Mouse (Mus musculus) cerebellum, adult 11-12 months (tissue): ENCODE data around the gene Stx5a.
"Not testable (repeated sequence)": the region's sequence is repeated elsewhere in the genome, so short reads cannot be mapped to it uniquely, and the experiment has no call there.

Experiments used
- DNase-seq: peaks from one replicate; pipeline ENCODE4 v3.0.0; 2022

The Stx5a gene

GRCm38 (mm10) chr19:8716767-8717475 is 24.3 kb upstream of the Stx5a start:
- DNase-seq = no peak

DNA sequence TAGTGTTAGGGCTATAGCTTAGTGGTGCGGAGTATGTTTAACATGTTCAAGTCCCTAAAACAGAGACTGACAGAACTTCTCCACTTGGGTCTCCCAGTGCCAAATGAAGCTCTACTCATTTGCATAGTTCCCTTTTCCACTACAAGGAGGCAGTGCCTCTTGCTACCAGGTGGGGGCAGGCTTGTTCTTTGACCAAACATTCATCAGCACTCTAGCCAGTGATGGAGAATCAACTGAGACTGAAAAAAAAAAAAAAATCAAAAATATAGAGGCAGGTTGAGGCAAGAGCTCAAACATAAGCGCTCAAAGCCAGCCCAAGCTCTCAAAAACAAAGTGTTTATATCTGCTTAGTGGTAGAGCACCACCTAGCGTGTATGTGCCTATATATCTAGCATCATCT is 22.9 kb upstream of the Stx5a start:
- DNase-seq = no peak

DNA sequence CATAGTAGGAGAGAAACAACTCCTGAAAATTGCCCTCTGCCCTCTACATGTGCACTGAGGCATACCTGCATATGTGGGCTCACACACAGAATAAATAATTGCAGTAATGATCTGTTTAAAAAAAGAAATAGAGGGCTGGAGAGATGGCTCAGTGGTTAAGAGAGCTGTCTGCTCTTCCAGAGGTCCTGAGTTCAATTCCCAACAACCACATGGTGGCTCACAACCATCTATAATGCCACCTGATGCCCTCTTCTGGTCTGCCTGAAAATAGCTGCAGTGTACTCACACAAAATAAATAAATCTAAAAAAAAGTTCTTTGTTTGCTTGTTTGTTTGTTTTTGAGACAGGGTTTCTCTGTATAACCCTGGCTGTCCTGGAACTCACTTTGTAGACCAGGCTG is 22.2 kb upstream of the Stx5a start:
- DNase-seq = not testable (repeated sequence)

DNA sequence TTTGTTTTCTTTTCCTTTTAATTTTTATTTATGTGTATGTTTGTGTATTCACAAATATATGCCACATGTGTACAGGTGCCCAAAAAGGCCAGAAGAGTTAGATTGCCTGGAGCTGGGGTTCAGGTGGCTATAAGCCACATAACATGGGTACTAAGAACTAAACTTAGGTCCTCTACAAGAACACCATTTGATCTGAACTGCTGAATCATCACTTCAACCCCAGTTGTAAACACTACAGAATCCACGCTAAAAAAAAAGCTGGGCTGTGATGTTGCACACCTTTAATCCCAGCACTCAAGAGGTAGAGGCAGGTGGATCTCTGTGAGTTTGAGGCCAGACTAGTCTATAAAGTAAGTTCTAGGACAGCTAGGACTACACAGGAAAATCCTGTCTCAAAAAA is 19.8 kb upstream of the Stx5a start:
- DNase-seq = no peak

- peak; percentile 51 for DNase-seq
Observed at GRCm38 (mm10) chr19:8722021-8722420, 19.2 kb upstream of the Stx5a start.

GRCm38 (mm10) chr19:8722559-8722906 is 18.7 kb upstream of the Stx5a start:
- DNase-seq = no peak

GRCm38 (mm10) chr19:8722907-8723573 is 18.2 kb upstream of the Stx5a start, which contains the start of gene Slc3a2:
TSS of gene Slc3a2 (minus strand) at chr19:8723369.
- peak; percentile 99 for DNase-seq

GRCm38 (mm10) chr19:8723574-8724346 is 17.5 kb upstream of the Stx5a start:
- peak; percentile 52 for DNase-seq

DNA sequence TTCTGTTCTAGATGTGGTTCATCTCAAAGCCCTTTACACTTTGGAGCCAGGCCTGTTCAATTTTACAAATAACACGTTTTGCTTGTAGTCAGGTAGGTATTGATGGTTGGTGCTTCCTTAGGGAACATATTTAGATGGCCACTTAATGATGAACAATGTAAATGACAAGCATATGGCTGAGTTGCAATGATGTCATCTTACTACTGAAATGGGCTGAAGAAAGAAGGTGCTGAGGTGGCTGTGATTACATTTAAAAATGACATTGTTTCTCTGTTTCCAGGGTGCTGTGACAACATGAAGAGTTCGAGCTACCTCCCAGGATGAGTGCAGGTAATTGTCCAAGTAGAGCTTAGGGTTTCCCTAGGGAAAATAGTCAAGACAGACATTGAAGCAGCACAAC is 16.8 kb upstream of the Stx5a start:
- no peak for DNase-seq

DNA sequence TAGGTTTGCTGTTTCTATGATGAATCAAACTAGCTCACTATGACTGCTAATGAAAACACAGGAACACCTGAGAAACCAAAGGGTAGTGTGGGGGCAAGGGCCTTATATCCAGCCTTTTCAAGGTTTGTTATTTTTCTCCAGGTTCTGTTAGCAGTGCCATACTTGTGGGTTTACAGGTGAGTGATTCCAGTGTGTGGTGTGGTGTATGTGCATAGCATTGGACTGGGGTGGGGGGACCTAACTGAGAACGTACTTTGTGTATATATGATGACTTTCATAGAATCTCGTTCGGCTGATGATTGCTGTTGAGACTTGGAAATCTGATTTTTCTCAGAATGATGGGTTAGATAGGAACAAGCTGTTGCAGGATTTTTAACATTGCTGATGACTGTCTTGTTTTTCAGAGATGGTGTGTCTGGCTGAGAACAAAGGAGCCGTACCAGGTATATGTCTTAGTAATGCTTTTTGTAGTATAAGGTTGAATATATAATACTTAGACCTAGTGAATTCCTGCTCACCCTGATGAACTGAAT is 16.1 kb upstream of the Stx5a start:
- no peak for DNase-seq

- no peak for DNase-seq
Observed at GRCm38 (mm10) chr19:8726609-8727390, 14.4 kb upstream of the Stx5a start.

GRCm38 (mm10) chr19:8727495-8728114 is 13.6 kb upstream of the Stx5a start:
- DNase-seq = no peak

DNA sequence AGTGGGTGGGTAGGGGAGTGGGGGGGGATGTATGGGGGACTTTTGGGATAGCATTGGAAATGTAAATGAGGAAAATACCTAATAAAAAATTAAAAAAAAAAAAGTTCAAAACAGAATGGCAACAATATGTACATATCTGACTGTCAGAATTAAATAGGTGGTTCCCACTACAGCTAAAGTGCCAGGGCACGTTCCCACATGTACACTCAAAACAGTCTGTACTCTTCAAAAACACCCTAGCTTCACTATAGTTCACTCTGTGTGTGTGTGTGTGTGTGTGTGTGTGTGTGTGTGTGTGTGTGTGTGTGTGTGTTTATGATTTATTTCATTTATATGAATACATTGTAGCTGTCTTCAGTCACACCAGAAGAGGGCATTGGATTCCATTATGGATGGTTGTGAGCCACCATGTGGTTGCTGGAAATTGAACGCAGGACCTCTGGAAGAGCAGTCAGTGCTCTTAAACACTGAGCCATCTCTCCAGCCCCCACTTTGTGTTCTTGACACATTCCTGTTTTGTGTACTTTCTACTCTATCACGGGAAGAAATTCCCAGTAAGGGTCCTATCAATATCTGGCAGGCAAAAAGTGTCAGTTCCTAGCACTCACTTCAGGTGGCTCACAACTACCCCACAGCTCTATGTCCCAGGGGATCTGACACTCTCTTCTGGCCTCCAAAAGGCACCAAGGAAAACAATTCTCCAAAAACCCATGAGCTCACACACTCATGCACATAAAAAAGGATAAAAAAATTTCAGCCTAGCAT is 12.7 kb upstream of the Stx5a start:
- DNase-seq = not testable (repeated sequence)

GRCm38 (mm10) chr19:8734334-8734733 is 6.9 kb upstream of the Stx5a start:
- DNase-seq = no peak

DNA sequence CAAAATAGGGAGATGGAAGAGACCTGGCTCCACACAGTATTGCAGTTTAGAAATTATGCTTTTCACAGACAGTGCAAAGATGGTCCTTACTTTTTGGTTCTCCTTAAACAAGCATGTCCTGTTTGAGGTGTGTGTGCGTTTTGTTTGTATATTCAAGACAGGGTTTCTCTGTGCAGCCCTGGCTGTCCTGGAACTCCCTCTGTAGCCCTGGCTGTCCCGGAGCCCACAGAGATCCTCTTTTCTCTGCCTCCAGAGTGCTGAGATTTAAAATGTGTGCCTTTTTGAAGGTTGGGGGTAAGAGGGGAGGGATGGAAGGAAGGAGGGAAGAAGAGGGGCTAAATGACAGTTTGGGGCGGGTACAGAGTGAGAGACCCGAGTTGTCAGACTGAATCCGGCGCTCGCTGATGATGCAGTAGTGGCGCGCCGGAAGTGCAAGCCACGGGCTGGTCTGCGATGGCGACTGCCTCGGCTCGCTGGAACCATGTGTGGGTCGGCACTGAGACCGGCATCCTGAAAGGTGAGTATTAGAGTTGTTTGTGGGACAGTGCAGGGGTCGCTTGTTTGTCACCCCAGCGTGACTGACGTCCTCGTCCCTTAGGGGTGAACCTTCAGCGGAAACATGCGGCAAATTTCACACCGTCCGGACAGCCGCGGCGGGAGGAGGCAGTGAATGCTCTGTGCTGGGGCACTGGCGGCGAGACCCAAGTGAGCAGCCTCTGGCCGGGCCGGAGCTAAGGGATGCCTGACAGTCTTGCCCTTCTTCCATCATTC is 5.6 kb upstream of the Stx5a start, which contains the start of gene Wdr74:
Gene Wdr74, plus strand, starts transcription at position 439 of the 771 bp plus-strand sequence.
- DNase-seq = peak; percentile 88

GRCm38 (mm10) chr19:8736160-8736467 is 5.1 kb upstream of the Stx5a start:
- no peak for DNase-seq

DNA sequence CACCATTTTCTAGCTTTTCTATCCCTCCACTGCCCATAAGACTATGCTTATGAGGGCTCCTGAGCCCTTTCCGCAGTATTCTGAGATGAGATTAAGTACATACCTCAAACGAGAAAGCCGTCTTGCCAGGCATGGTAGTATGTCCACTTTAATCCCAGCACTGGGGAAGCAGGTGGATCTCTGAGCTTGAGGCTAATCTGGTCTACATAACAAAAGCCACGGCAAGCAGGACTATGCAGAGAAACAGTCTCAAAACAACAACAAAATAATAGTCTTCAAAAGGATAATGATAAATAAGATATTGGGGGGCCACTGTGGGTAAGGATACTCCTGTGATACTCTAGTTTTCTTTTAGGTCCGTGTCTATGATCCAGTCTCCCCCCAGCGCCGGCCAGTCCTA is 2.3 kb upstream of the Stx5a start:
- no peak for DNase-seq

- no peak for DNase-seq
Observed at GRCm38 (mm10) chr19:8739646-8740045, 1.6 kb upstream of the Stx5a start.

DNA sequence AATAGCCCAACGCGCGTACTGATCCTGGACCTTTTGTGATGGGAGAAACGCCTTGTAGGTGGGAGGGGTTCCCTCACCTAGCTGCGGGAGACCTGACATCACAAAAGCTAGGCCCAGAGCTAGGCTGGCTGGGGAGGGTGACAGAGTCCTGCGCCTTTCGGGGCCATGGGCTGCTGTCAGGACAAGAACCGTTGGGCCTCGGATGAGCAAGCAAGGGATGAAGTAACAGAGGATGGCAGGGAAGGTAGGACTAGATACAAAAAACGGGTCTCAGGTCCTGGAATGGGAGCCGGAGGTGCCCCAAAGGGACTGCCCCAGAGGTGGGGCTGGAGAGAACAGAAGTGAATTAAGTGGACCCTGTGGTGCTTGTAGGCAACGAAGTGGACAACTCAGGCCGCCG is 610 bp upstream of the Stx5a start, which contains the start of gene 1700092M07Rik:
Gene 1700092M07Rik, plus strand, starts transcription at position 116 of the 400 bp plus-strand sequence.
- peak; percentile 68 for DNase-seq

GRCm38 (mm10) chr19:8742176-8742575 is 963 bp downstream of the Stx5a start:
- DNase-seq = peak; percentile 56

- DNase-seq = no peak
Observed at GRCm38 (mm10) chr19:8745382-8745781, 4.2 kb downstream of the Stx5a start.
